Mouse (Mus musculus): ENCODE data around the gene Dock6. TPM values are rescaled to one million over a fixed set of nuclear protein-coding genes. Genes with fewer than 3 reads are reported as not detected.

The Dock6 gene
- polyA plus RNA-seq, 1 experiment from 2014 or later = 21.3 TPM

- H3K36me3 ChIP-seq = no peaks in the 10 kb centered on the region
- no peak for ATAC-seq (ENCODE audit: low read depth)
- H3K27me3 ChIP-seq = no peaks in the 10 kb centered on the region
- no peaks in the 10 kb centered on the region for H3K9me3 ChIP-seq
- peak overlapping the region; percentile 33; the same call in 1 of the 2 replicates for H3K27ac ChIP-seq (replicated peaks)
- 83% methylated on average over 6 of the region's 6 CpGs for WGBS
- no peak overlapping the region for H3K4me2 ChIP-seq
- peaks cover 17% of the 10 kb centered on the region for H3K4me1 ChIP-seq (replicated peaks)
- no peak overlapping the region for H3K4me3 ChIP-seq
- no peak overlapping the region for H3K9ac ChIP-seq
These were observed 9.3 kb downstream of the Dock6 start for GRCm38 (mm10) chr9:21843086-21843485.

- no peaks in the 10 kb centered on the region for H3K36me3 ChIP-seq
- H3K4me1 ChIP-seq (replicated peaks) = peaks cover 10% of the 10 kb centered on the region
- 57% methylated on average over 5 of the region's 5 CpGs for WGBS
- H3K27ac ChIP-seq (replicated peaks) = peak overlapping the region; percentile 33; the same call in 1 of the 2 replicates
- no peaks in the 10 kb centered on the region for H3K9me3 ChIP-seq
- H3K9ac ChIP-seq = no peak overlapping the region
- no peak overlapping the region for H3K4me2 ChIP-seq
- H3K27me3 ChIP-seq = no peaks in the 10 kb centered on the region
- ATAC-seq (ENCODE audit: low read depth) = no peak
- no peak overlapping the region for H3K4me3 ChIP-seq
These were observed 10.0 kb downstream of the Dock6 start for GRCm38 (mm10) chr9:21842391-21842790.

- Histone ChIP-seq H3K27me3 (no peaks in the 10 kb centered on the region), H3K9ac (no peak overlapping the region), H3K4me1 (replicated peaks) (no peaks in the 10 kb centered on the region), H3K4me3 (no peak overlapping the region), H3K9me3 (no peaks in the 10 kb centered on the region), H3K27ac (replicated peaks) (no peak overlapping the region), H3K36me3 (no peaks in the 10 kb centered on the region), H3K4me2 (no peak overlapping the region)
- no peak for ATAC-seq (ENCODE audit: low read depth)
- 93% methylated on average over 6 of the region's 6 CpGs for WGBS
These were observed 11.1 kb downstream of the Dock6 start for GRCm38 (mm10) chr9:21841340-21841739.

GRCm38 (mm10) chr9:21840115-21840787, 12.2 kb downstream of the Dock6 start:
- Histone ChIP-seq H3K9me3 (no peaks in the 10 kb centered on the region), H3K36me3 (no peaks in the 10 kb centered on the region), H3K4me3 (no peak overlapping the region), H3K27me3 (no peaks in the 10 kb centered on the region), H3K4me2 (no peak overlapping the region), H3K27ac (replicated peaks) (no peak overlapping the region), H3K9ac (no peak overlapping the region), H3K4me1 (replicated peaks) (no peaks in the 10 kb centered on the region)
- 58% methylated on average over 8 of the region's 8 CpGs for WGBS
- no peak for ATAC-seq (ENCODE audit: low read depth)

GRCm38 (mm10) chr9:21837690-21838089, 14.7 kb downstream of the Dock6 start:
- no peaks in the 10 kb centered on the region for H3K4me1 ChIP-seq (replicated peaks)
- no peak overlapping the region for H3K9ac ChIP-seq
- H3K4me3 ChIP-seq = no peak overlapping the region
- H3K4me2 ChIP-seq = no peak overlapping the region
- no peaks in the 10 kb centered on the region for H3K27me3 ChIP-seq
- H3K27ac ChIP-seq (replicated peaks) = no peak overlapping the region
- WGBS = 98% methylated on average over 2 of the region's 2 CpGs
- no peak for ATAC-seq (ENCODE audit: low read depth)
- H3K9me3 ChIP-seq = no peaks in the 10 kb centered on the region
- no peaks in the 10 kb centered on the region for H3K36me3 ChIP-seq

GRCm38 (mm10) chr9:21835258-21835912, 17.1 kb downstream of the Dock6 start, which contains the start of gene Angptl8:
TSS of gene Angptl8 (plus strand) at chr9:21835510.
- H3K36me3 ChIP-seq = no peaks in the 10 kb centered on the region
- H3K27ac ChIP-seq (replicated peaks) = no peak within 1 kb of the TSS
- H3K4me1 ChIP-seq (replicated peaks) = no peaks in the 10 kb centered on the region
- 59% methylated on average over 15 of the region's 15 CpGs for WGBS
- H3K9me3 ChIP-seq = no peaks in the 10 kb centered on the region
- H3K9ac ChIP-seq = no peak within 1 kb of the TSS; the same call in 1 of the 2 replicates
- no peak within 1 kb of the TSS for H3K4me2 ChIP-seq
- no peak for ATAC-seq (ENCODE audit: low read depth)
- H3K27me3 ChIP-seq = no peaks in the 10 kb centered on the region
- no peak within 1 kb of the TSS for H3K4me3 ChIP-seq

- Histone ChIP-seq H3K9ac (no peak overlapping the region), H3K27ac (replicated peaks) (no peak overlapping the region), H3K9me3 (no peaks in the 10 kb centered on the region), H3K4me3 (no peak overlapping the region), H3K27me3 (no peaks in the 10 kb centered on the region), H3K4me1 (replicated peaks) (no peaks in the 10 kb centered on the region), H3K36me3 (no peaks in the 10 kb centered on the region), H3K4me2 (no peak overlapping the region)
- ATAC-seq (ENCODE audit: low read depth) = no peak
- 92% methylated on average over 20 of the region's 20 CpGs for WGBS
These were observed 20.7 kb downstream of the Dock6 start for GRCm38 (mm10) chr9:21831558-21832240.

GRCm38 (mm10) chr9:21830936-21831335, 21.5 kb downstream of the Dock6 start:
- WGBS = 89% methylated on average over 11 of the region's 11 CpGs
- ATAC-seq (ENCODE audit: low read depth) = no peak
- no peak overlapping the region for H3K4me2 ChIP-seq
- no peak overlapping the region for H3K9ac ChIP-seq
- H3K4me3 ChIP-seq = no peak overlapping the region
- no peaks in the 10 kb centered on the region for H3K36me3 ChIP-seq
- no peaks in the 10 kb centered on the region for H3K4me1 ChIP-seq (replicated peaks)
- H3K27me3 ChIP-seq = no peaks in the 10 kb centered on the region
- no peak overlapping the region for H3K27ac ChIP-seq (replicated peaks)
- H3K9me3 ChIP-seq = no peaks in the 10 kb centered on the region

- Histone ChIP-seq H3K27me3 (no peaks in the 10 kb centered on the region), H3K36me3 (no peaks in the 10 kb centered on the region), H3K9me3 (no peaks in the 10 kb centered on the region), H3K27ac (replicated peaks) (no peak overlapping the region), H3K4me3 (no peak overlapping the region), H3K4me2 (no peak overlapping the region), H3K9ac (no peak overlapping the region), H3K4me1 (replicated peaks) (no peaks in the 10 kb centered on the region)
- no peak for ATAC-seq (ENCODE audit: low read depth)
- 85% methylated on average over 5 of the region's 5 CpGs for WGBS
These were observed 22.0 kb downstream of the Dock6 start for GRCm38 (mm10) chr9:21830461-21830850.

GRCm38 (mm10) chr9:21829834-21830460, 22.5 kb downstream of the Dock6 start:
- Histone ChIP-seq H3K4me1 (replicated peaks) (no peaks in the 10 kb centered on the region), H3K27me3 (no peaks in the 10 kb centered on the region), H3K27ac (replicated peaks) (no peak overlapping the region), H3K4me2 (no peak overlapping the region), H3K9ac (no peak overlapping the region), H3K9me3 (no peaks in the 10 kb centered on the region), H3K36me3 (no peaks in the 10 kb centered on the region), H3K4me3 (no peak overlapping the region)
- ATAC-seq (ENCODE audit: low read depth) = no peak
- 95% methylated on average over 14 of the region's 14 CpGs for WGBS

GRCm38 (mm10) chr9:21824366-21824765, 28.1 kb downstream of the Dock6 start:
- Histone ChIP-seq H3K27me3 (no peaks in the 10 kb centered on the region), H3K4me3 (no peak overlapping the region), H3K9ac (no peak overlapping the region), H3K27ac (replicated peaks) (no peak overlapping the region), H3K9me3 (no peaks in the 10 kb centered on the region), H3K36me3 (no peaks in the 10 kb centered on the region), H3K4me1 (replicated peaks) (no peaks in the 10 kb centered on the region), H3K4me2 (no peak overlapping the region)
- WGBS = 60% methylated on average over 10 of the region's 10 CpGs
- ATAC-seq (ENCODE audit: low read depth) = no peak

- H3K36me3 ChIP-seq = no peaks in the 10 kb centered on the region
- 34% methylated on average over 4 of the region's 4 CpGs for WGBS
- H3K4me2 ChIP-seq = no peak overlapping the region
- no peak for ATAC-seq (ENCODE audit: low read depth)
- no peaks in the 10 kb centered on the region for H3K9me3 ChIP-seq
- H3K9ac ChIP-seq = no peak overlapping the region
- H3K4me1 ChIP-seq (replicated peaks) = no peaks in the 10 kb centered on the region
- no peaks in the 10 kb centered on the region for H3K27me3 ChIP-seq
- H3K27ac ChIP-seq (replicated peaks) = no peak overlapping the region
- no peak overlapping the region for H3K4me3 ChIP-seq
These were observed 28.5 kb downstream of the Dock6 start for GRCm38 (mm10) chr9:21823957-21824356.

Measured in neural tube, embryonic 13.5 days (tissue).